Mouse (Mus musculus) cerebellum, adult (tissue): ENCODE data around the gene Amer2.

Experiments used
- ATAC-seq: cut with Nextera tagmentation; 2 replicates; pipeline ENCODE4 v1.9.2; 2017; ENCODE audit warnings: mild to moderate bottlenecking, moderate library complexity, mixed read lengths; ENCODE audit not compliant: insufficient number of reproducible peaks, low FRiP score, low TSS enrichment

The Amer2 gene

DNA sequence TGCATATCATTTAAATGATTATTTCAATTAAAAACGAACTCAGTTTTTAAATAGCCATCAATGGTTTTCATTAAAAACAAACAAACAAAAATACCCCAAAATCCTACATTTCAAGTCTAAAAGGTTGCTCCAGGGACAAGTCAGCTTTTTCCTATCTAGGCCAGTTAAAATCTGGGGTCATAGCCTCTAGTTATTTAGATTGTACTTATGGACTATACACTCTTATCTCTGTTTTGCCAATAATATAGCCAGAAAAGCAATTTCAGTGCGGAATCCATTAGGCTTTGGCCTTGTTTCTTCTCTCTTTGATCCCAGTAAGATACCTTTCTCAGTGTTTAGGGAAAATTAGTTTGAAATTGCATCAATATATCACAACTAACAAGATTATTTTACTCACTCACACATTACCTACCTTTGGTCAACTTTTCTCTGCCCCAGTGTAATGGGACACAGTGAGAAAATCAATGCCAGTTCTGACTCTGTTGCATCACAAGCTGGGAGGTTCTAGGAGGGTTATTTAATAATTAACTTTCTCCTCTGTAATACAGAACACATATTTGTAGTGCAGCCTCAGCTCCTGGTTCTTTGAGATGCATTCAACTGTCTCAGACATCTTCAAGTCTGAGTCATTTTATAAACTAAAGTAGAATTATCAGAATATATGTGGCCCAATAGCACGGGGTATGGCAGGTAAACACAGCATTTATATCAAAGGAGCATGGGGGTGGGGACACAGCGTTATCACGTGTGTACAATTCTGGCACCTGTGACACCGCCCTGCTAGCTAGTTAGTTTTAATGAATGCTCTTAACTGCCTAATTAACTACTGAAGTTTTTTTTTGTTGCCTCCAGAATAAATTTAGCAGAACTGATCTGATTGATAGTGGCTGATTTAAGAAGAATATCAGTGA is 13.8 kb downstream of the Amer2 start:
- no peak for ATAC-seq

DNA sequence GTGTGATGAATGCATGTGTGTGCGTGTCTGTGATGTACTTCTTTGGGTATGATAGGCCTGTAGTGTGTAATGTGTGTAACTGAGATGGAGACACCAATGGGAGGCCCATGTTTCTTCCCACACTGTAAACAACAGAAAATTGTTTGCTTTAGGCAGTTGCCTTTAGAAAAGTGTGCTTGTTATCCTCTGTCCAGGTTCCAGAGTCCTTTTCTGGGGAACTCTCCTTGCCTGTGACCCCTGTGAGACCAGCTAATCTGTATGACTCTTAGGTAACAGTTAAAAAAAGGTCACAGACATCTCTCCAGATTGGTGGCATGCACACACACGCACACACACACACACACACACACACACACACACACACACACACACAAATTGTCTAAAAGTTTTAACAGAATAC is 15.3 kb downstream of the Amer2 start:
- no peak for ATAC-seq

DNA sequence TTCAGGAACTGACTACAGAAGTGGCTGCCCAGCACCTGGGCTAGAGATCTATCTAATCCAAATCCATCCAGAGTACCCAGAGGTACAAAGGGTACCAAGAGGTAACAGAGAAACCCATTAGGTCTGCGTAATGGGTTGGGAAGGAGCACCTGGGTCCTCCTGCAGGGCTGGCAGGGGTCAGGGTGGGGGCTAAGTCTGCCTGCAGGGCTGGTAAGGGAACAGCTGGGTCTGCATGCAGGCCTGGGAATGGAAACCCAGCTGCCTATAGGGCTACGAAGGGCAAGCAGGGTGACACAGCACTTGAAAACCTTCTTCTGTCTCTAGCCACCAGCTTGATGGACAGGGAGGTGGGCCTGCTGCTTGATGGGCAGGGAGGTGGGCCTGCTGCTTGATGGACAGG is 19.1 kb downstream of the Amer2 start:
- no peak for ATAC-seq

DNA sequence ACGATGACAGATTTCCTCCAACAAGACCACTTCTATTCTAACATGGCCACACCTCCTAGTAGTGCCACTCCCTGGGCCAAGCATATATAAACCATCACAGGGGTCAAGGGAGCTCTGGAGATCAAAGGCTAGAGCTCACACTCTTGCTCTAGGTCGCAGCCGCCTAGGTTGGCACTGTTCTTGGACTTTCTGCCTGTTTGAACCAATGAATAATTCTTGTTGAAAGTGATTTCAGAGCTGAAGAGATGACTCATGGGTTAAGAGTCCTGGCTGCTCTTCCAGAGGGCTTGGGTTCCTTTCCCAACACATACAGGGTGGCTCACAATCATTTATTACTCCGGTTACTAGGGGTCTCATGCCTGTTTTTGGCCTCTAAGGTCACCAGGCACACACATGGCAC is 24.3 kb downstream of the Amer2 start:
- ATAC-seq, result no peak

DNA sequence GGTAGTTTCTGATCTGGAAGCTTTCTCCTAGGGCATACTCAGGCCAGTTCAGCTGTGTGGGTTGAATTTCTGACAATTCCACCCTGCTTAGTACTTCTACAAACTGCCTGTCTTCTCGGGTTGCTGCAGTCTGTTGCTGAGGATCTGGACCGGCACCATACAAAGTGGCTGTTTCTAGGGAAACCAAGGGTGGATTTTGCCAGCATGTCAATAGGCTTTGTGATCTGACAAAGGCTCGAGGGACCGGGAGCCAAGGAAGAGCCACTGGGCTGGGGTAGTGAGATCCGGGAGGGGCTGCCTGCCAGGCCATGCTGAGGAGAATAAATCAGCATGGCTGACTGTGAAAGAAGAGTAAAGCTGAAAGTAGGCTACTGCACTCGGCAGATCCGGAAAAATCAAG is 25.8 kb downstream of the Amer2 start:
- peak; percentile 64; the same call in 1 of the 2 replicates for ATAC-seq

DNA sequence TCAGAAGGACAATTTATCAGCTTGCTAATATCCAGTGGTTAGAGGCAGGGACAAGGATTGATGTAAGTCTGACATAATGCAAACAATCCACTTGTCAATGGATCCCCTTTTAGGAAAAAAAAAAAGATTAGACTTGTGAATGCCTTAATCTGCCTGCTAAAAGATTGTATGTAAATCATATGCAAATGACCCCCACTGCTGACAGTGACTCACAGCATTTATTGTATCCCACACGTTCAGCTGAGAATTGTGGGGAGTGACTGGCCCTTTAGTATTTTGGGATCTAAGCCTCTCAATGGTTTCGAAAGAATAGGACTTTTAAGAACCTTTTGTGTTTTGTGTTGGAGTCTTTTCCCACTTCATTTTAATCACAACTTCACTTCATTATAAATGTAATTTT is 30.2 kb downstream of the Amer2 start:
- no peak for ATAC-seq

DNA sequence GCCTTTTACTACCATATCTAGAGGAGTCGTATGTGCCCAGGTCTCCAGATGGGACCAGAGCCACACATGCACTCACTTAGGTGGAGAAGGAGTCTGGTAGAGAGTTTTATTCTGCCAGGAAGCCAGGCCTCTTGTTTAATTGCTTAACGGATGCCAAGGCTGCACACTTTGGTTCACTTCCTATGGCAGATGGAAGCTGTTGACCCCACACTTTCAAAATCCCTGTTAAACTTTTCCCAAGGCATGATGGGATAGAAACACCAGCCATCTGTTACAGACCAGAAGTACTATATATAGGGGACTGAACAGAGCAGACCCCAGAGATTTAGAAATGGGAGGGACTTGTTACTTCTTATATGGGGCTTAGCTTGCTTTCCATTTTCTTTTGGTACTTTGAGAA is 32.8 kb downstream of the Amer2 start:
- no peak for ATAC-seq

DNA sequence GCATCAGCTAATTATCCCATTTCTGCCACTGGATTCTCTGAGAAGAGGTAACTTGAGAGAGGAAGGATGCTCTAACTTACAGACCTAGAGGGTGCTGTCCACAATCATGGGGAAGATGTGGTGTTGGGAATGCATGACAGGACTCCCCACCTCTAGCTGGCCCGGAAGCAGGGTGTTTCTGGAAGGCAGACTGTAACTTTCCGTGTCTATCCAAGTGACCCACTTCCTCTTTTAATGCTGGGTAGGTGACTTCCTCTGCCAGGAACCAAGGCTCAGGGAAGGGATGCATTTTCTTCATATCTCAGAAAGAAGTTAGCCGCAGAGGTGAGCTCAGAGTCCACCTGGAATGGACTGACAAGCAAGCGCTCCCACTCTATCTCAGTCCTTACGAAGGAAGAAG is 33.5 kb downstream of the Amer2 start:
- no peak for ATAC-seq

DNA sequence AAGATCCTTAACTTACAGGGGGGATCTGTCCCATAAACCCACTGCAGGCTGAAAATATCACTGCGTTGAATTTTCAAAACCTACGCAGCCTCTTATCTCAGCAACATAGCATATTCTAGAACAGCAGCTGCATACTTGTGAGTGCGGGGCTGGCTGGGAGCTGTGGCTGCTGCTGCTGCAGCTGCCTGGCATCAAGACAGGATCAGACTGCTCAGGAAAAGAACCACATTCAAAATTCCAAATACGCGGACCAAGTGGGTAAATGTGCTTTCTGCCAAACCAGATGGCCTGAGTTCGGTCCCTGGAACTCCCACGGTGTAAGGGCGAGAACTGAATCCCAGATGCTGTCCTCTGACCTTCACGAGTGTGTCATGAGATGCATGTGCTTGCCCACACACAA is 34.3 kb downstream of the Amer2 start:
- ATAC-seq, result no peak

DNA sequence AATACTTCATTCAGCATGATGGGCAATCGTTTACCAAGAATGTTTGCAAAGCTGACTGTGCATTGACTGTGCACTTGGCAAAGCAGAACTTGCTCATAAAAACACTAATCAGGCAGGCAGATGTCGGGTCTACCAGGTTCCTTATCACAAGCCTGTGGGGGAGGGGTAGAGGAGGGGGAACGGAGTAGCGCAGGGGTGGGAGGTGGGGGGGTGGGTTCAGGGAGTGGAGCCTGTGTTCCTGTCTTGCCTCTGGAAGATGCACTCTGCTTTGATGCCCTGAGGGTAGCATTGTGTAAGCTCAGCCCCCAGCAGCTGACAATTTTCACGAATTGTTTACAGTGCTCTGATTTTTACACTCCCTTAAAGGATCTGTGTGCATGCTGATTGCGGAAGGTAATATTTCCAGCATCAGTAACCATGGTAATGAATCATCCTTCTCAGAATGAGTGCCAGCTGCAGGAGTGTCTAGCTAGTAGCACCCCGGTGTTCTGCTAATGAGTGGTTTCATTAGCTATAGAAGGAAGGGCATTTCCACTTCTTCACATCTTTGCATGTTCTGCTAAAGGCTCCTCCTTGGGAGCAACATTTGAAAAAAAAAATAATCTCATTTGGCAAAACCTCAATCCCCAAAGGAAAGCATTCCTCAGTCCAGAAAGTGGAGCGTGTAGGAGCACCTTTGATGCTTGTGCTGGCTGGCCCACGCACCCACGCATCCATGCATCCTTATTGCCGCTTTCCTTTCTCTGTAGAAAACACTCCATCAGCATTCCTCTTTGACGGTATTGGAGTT is 36.8 kb downstream of the Amer2 start:
- peak; percentile 54; the same call in 1 of the 2 replicates for ATAC-seq

DNA sequence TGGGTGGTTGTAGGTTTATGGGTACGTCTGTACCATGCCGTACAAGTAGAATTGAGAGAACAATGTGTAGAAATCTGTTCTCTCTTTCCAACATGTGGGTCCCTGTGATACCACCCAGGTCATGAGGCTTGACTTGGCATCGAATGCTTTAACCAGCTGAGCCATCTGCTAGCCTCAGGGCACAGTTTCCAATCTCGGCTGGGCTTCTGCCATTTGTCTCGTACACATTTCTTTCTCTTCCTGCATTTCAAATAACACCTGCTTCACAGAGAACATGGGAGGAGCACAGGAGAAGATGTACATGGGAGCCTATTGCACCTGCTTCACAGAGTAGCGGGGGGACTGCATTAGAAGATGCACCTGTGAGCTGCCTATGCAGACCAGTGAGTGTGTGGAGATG is 38.2 kb downstream of the Amer2 start:
- peak; percentile 65 for ATAC-seq

DNA sequence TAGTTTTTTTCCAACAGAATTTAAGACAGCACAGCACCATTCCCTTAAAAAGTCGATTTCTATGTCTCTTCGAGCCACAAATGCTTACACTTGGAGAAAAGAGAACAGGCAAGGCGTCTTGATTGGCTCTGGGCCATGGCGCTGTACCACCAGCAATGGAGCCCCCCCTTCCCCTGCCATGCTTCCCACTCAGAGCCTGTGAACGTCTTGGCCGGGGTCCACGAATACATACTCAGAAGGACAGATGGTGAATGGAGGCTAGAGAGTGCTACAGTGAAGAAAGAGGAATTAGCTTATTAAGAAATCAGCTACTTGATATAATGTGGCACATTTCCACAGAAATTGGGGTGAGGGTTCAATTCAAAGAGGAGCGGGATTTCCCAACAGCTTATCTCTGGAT is 41.6 kb downstream of the Amer2 start:
- ATAC-seq, result peak; percentile 56

DNA sequence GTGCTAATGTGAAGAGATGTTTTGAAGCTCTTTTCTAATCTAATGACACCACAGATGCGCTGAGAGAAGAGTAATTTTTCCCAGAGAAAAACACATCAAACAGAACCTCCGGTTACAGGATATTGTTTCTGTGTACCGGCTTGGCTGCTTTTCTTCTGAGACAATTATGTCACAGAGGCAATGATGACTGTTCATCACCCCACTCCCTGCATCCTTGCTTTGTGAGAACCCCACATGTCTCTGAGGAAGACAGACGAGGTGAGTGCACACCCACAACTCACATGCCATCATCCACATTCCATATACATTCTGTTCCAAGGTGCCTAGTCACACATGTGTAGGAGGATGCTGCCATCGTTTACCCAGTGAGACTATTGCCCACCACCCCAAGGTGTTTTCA is 44.9 kb downstream of the Amer2 start:
- ATAC-seq, result no peak

DNA sequence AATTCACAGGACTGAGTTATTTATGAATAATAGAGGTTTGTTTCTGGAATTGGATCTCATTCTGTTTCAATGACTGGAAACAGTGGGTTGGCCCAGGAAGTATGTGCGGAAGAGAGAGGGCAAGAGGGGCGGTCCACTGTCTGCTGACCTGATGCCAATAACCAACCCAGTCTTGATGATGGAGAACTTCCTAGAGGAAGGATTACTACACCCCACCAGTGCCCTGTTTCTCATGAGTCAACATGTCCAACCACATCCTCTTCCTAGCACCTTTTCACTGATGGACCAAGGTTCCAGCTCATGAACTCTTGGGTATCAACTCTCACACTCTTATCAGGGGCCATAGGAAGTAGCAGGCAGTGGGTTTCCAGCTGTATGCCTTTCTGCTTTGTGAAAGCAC is 49.9 kb downstream of the Amer2 start:
- ATAC-seq, result no peak

DNA sequence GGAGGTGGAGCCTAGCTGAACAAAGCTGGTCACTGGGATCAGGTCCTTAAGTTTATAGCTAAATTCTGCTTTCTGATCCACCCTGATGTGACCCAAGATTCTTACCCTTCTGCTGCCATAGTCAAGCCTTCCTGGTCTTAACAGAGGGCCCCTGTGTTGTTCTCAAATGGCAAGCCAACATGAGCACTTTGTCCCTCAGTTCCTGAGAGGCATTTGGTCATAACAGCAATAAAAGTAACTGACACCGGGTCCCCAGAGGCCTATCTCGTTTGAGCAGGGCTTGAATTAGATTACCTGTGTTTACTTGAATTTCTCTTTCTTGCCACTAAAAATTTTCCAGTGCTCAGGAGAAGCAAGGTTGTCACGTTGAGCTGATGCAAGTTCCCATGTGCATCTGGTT is 51.1 kb downstream of the Amer2 start:
- no peak for ATAC-seq

DNA sequence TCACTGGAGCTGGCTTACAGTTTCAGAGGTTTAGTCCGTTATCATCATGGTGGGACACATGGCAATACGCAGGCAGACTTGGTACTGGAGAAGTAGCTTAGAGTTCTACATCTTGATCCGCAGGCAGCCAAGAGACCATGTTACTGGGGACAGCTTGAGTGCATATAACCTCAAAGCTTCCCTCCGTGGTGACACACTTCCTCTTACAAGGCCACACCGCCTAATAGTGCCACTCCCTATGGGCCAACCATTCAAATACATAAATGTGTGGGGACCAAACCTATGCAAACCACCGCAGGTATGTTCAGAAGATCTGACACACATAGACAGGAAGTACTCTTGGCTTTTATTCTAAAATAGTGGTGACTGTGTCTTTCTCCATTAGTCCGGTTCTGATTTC is 52.5 kb downstream of the Amer2 start:
- no peak for ATAC-seq

DNA sequence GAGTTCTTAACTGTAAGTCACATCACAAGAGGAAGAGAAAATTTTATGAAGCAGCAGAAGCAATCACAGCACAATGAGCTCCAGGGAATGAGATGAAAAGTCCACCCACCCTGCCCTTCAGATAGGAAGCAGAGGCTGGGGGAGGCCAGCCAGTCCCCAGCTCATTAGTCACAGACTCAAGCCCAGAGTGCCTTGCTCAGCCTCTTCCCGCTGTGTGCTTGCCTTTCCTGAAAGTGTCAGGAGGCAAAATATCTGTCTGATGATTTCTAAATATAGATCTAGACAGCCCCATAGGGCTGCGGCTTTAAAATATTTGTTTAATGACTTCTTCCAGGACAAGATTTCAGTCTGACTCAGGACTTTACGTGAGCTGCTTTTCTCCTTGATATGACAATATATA is 54.8 kb downstream of the Amer2 start:
- ATAC-seq, result no peak

DNA sequence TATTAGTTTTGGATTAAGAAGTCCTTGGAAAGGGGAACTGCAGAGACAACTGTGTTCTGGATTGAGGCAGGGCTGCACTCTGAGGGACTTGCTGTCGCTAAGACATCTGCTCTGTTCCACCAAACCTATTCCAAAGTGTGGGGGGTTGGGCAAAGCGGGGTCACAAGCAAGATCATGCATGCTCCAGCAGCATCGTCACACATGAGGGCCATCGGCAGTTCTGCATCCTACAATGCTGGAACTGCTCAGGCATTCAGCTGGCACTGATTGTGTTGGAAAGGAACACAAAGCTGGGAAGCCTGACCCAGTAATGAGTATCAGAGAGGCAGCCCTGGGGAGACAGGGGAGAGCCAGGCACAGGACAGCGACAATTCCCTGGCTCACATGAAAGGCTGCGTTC is 56.5 kb downstream of the Amer2 start:
- peak; percentile 81 for ATAC-seq

DNA sequence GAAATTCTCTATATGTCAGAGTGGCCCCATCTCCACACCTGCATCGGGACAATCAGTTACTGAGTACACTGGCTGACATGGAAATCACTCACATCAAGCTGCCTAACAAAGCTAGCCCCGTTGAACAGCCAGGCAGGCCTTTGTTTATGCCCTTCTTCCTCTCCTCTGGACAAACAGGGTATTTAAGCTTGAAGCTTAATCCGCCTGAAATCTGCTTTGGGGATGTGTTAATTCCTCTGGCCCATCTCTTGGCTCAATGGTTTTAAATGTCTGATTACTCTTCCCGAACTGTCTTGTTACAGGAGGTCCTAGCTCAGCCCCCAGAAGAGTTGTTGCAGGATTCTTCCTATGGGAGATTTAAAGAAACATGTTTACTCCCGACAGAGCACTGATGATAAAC is 58.5 kb downstream of the Amer2 start:
- ATAC-seq, result no peak

DNA sequence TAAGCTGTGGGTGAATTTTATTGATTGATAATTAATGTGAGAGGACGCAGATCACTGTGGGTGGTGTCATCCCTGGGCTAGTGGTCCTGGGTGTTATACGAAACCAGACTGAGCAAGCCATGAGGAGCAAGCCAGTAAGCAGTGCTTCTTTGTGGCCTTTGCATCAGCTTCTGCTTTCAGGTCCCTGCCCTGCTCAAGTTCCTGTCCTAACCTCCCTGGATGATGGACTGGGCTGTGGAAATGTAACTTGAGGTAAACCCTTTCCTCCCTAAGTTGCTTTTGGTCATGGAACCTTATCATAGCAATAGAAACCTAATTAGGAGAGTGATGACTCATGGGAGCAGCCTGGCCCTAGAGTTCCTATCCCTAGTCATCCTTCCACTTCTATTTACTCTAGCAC is 59.1 kb downstream of the Amer2 start:
- no peak for ATAC-seq

DNA sequence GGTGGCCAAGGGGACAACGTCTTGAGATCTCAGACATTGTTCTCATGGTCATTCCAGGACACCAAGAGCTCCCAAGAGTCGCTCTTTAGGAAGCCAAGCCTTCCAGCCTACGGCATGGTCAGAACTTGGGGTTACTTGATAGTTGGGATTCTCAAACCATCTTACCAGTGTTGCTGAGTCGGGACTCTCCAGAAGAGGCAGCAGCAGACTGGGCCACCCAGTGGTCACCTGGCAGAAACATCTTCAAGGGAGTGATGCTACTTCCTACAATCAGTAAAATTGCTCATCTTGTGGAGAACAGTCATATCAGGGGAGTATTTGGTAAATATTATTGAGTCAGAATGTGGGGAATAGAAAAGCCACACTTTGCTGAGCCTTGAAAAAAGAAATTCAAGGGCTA is 62.5 kb downstream of the Amer2 start:
- ATAC-seq, result peak; percentile 68

DNA sequence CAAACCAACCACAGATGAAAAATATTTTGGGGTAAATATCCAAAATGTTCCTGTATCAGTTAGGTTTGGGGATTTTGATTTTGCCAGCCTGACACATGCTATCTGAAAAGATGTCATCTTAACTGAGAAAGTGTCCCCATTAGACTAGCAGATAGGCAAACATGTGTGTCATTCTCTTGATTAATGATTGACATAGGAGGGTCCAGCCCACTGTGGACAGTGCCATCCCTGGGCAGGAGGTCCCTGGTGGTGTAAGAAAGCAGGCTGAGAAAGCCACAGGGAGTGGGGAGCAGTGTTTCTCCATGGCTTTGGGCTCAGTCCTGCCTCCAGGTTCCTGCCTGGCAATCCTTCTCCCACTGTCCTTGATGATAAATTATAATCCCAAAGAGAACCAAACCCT is 63.3 kb downstream of the Amer2 start:
- ATAC-seq, result no peak
